Mouse (Mus musculus) mouse trophoblast stem cell (cell line): ENCODE measurements around the gene Sgms1.

ENCODE experiments used
- in situ Hi-C, 2 experiments: fragments of 300-500 bp; cut with MseI, MboI; formaldehyde crosslinking; loops; 2 replicates in 1 of 2; 3 replicates in 1 of 2; pipeline ENCODE4 v1.15.1; 2025

The Sgms1 gene

GRCm38 (mm10) chr19:32269141-32269843 is 120.2 kb downstream of the Sgms1 start:
- in situ Hi-C loops: no loop called here

- in situ Hi-C loops: no loop called here
Observed at GRCm38 (mm10) chr19:32268562-32268961, 121.0 kb downstream of the Sgms1 start.

GRCm38 (mm10) chr19:32266385-32267252 is 122.9 kb downstream of the Sgms1 start:
- in situ Hi-C loops: no loop called here

- in situ Hi-C loops: no loop called here
Observed at GRCm38 (mm10) chr19:32263753-32264152, 125.8 kb downstream of the Sgms1 start.

- in situ Hi-C loops: no loop called here
Observed at GRCm38 (mm10) chr19:32262805-32263572, 126.5 kb downstream of the Sgms1 start.

- in situ Hi-C loops: no loop called here
Observed at GRCm38 (mm10) chr19:32260869-32261688, 128.4 kb downstream of the Sgms1 start.

GRCm38 (mm10) chr19:32259830-32260229 is 129.7 kb downstream of the Sgms1 start:
- in situ Hi-C loops: no loop called here

GRCm38 (mm10) chr19:32259048-32259447 is 130.5 kb downstream of the Sgms1 start:
- in situ Hi-C loops: no loop called here

- in situ Hi-C loops: no loop called here
Observed at GRCm38 (mm10) chr19:32258146-32258545, 131.4 kb downstream of the Sgms1 start.

GRCm38 (mm10) chr19:32257616-32258015 is 131.9 kb downstream of the Sgms1 start:
- in situ Hi-C loops: no loop called here

- in situ Hi-C loops: no loop called here
Observed at GRCm38 (mm10) chr19:32256706-32257415, 132.7 kb downstream of the Sgms1 start.

- in situ Hi-C loops: no loop called here
Observed at GRCm38 (mm10) chr19:32255429-32256185, 133.9 kb downstream of the Sgms1 start.

- in situ Hi-C loops: no loop called here
Observed at GRCm38 (mm10) chr19:32254739-32255344, 134.7 kb downstream of the Sgms1 start.

GRCm38 (mm10) chr19:32254204-32254603 is 135.3 kb downstream of the Sgms1 start:
- in situ Hi-C loops: no loop called here

GRCm38 (mm10) chr19:32252987-32253386 is 136.5 kb downstream of the Sgms1 start:
- in situ Hi-C loops: no loop called here

GRCm38 (mm10) chr19:32252451-32252850 is 137.1 kb downstream of the Sgms1 start:
- in situ Hi-C loops: no loop called here

- in situ Hi-C loops: no loop called here
Observed at GRCm38 (mm10) chr19:32249181-32250130, 140.1 kb downstream of the Sgms1 start.

GRCm38 (mm10) chr19:32244881-32245280 is 144.6 kb downstream of the Sgms1 start:
- in situ Hi-C loops: no loop called here
